Mouse (Mus musculus): Measurements from ENCODE around the gene Tsnaxip1.

Tsnaxip1 gene

GRCm38 (mm10) chr8:105812511-105812910 lies 15.0 kb upstream of the Tsnaxip1 start:
- in situ Hi-C loops (cut with MboI, MseI), result loop anchor here (25.0 kb wide), 1 partner anchor 1225 kb away; the partner anchor contains the start of gene Pdp2

- in situ Hi-C loops (cut with MboI, MseI), result loop anchor here (25.0 kb wide), 1 partner anchor 1226 kb away; the partner anchor contains the start of gene Pdp2
These were observed 14.3 kb upstream of the Tsnaxip1 start for GRCm38 (mm10) chr8:105813241-105813640.

GRCm38 (mm10) chr8:105819659-105820058 lies 7.9 kb upstream of the Tsnaxip1 start:
- in situ Hi-C loops (cut with MboI, MseI), result loop anchor here (25.0 kb wide), 1 partner anchor 1232 kb away; the partner anchor contains the start of gene Pdp2

- in situ Hi-C loops (cut with MboI, MseI), result loop anchor here (25.0 kb wide), 1 partner anchor 1234 kb away; the partner anchor contains the start of gene Pdp2
These were observed 6.6 kb upstream of the Tsnaxip1 start for GRCm38 (mm10) chr8:105820925-105821324.

- in situ Hi-C loops (cut with MboI, MseI), result loop anchor here (5.0 kb wide), 1 partner anchor 37 kb away; the partner anchor contains the start of gene Nutf2
These were observed 2.0 kb upstream of the Tsnaxip1 start for GRCm38 (mm10) chr8:105825506-105825905.

GRCm38 (mm10) chr8:105826379-105826778 lies 1.2 kb upstream of the Tsnaxip1 start:
- in situ Hi-C loops (cut with MboI, MseI), result loop anchor here (5.0 kb wide), 1 partner anchor 36 kb away; the partner anchor contains the start of gene Nutf2

- in situ Hi-C loops (cut with MboI, MseI), result loop anchor here (5.0 kb wide), 1 partner anchor 94 kb away; no protein-coding TSS in a partner anchor
These were observed 6.2 kb downstream of the Tsnaxip1 start for GRCm38 (mm10) chr8:105833740-105834139.

GRCm38 (mm10) chr8:105835318-105835717 lies 7.8 kb downstream of the Tsnaxip1 start:
- in situ Hi-C loops (cut with MboI, MseI), result no loop called here

- in situ Hi-C loops (cut with MboI, MseI), result no loop called here
These were observed 9.5 kb downstream of the Tsnaxip1 start for GRCm38 (mm10) chr8:105836991-105837390.

- in situ Hi-C loops (cut with MboI, MseI), result no loop called here
These were observed 11.7 kb downstream of the Tsnaxip1 start for GRCm38 (mm10) chr8:105839209-105839608.

- in situ Hi-C loops (cut with MboI, MseI), result no loop called here
These were observed 19.1 kb downstream of the Tsnaxip1 start for GRCm38 (mm10) chr8:105846678-105847077.

- in situ Hi-C loops (cut with MboI, MseI), result no loop called here
These were observed 22.5 kb downstream of the Tsnaxip1 start for GRCm38 (mm10) chr8:105850014-105850413.

GRCm38 (mm10) chr8:105850611-105851010 lies 23.1 kb downstream of the Tsnaxip1 start:
- in situ Hi-C loops (cut with MboI, MseI), result no loop called here

GRCm38 (mm10) chr8:105851651-105852143 lies 24.2 kb downstream of the Tsnaxip1 start:
- in situ Hi-C loops (cut with MboI, MseI), result no loop called here

- in situ Hi-C loops (cut with MboI, MseI), result no loop called here
These were observed 24.7 kb downstream of the Tsnaxip1 start for GRCm38 (mm10) chr8:105852146-105852729.

GRCm38 (mm10) chr8:105853178-105853577 lies 25.6 kb downstream of the Tsnaxip1 start, which contains the start of gene Cenpt:
Gene Cenpt, minus strand, starts transcription at chr8:105853278.
- in situ Hi-C loops (cut with MboI, MseI), result no loop called here

GRCm38 (mm10) chr8:105854303-105854702 lies 26.8 kb downstream of the Tsnaxip1 start:
- in situ Hi-C loops (cut with MboI, MseI), result no loop called here

- in situ Hi-C loops (cut with MboI, MseI), result no loop called here
These were observed 27.2 kb downstream of the Tsnaxip1 start, which contains the start of gene Thap11 for GRCm38 (mm10) chr8:105854715-105855216. Gene Thap11, plus strand, starts transcription at chr8:105855132.

- in situ Hi-C loops (cut with MboI, MseI), result no loop called here
These were observed 28.0 kb downstream of the Tsnaxip1 start for GRCm38 (mm10) chr8:105855248-105856167.

GRCm38 (mm10) chr8:105856168-105856835 lies 28.8 kb downstream of the Tsnaxip1 start:
- in situ Hi-C loops (cut with MboI, MseI), result no loop called here

- in situ Hi-C loops (cut with MboI, MseI), result no loop called here
These were observed 31.0 kb downstream of the Tsnaxip1 start for GRCm38 (mm10) chr8:105858495-105858894.

All from T-helper 2 cell (primary cell).